In the genomic region with DNA sequence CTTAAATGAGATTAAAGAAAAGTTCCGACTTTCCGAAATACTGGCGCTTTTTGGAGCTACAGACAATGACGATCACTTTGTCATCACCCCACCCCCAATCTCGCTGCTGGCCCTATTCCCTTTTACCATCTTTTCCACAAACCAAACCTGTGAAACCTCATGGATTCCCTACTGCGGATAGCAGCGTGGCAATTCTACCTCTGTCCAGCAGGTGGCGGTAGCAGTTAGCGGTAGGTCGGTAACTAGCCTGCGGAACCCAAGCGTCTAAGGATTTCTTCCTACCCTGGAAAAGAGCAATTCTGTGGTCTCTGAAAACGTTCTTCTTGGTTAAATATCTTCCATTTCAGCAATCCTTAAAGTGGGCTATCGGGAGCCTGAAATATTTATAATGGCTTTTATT, we compare ENCODE assay signal across 9 mouse cellular contexts. TPM values are rescaled to one million over a fixed set of nuclear protein-coding genes. Genes with fewer than 3 reads are reported as not detected.
DNase-seq lines count a peak whose midpoint lies in the region; ATAC-seq and TF ChIP-seq lines count a peak whose summit lies in the region.
"Had no signal": no experiment of that assay in that cellular context is flagged by ENCODE, and none has a peak within 500 bp of the region (broad histone marks: within the 10 kb centered on the region; RNA-seq: fewer than 3 reads in every experiment).

No protein-coding gene starts in this region.

- 0 out of 2 replicates have a peak overlapping the region, but pooled peaks have one; percentile 12 for H3K4me2 ChIP-seq in embryonic facial prominence, embryonic 15.5 days (replicated peaks)
- no peak overlapping the region for H3K4me2 ChIP-seq in hindbrain, postnatal 0 days (ENCODE audit: low read depth, low read length)
- H3K4me2 ChIP-seq: liver, embryonic 13.5 days had no signal

- H3K36me3 ChIP-seq in embryonic facial prominence, embryonic 15.5 days, result no peaks in the 10 kb centered on the region
- no peaks in the 10 kb centered on the region for H3K36me3 ChIP-seq in hindbrain, postnatal 0 days (ENCODE audit: insufficient read depth, low read length)
- H3K36me3 ChIP-seq: liver, embryonic 13.5 days had no signal

- intact Hi-C loops in left cerebral cortex, postnatal 4 days (cut with DNase I), result loop anchor here (10.0 kb wide), 1 partner anchor 282 kb away; no protein-coding TSS in a partner anchor

- H3K4me1 ChIP-seq in bone marrow macrophage, adult 2 months (ENCODE audit: control insufficient read depth, insufficient read depth, low read length), result no peaks in the 10 kb centered on the region
- peaks cover 8% of the 10 kb centered on the region for H3K4me1 ChIP-seq in embryonic facial prominence, embryonic 15.5 days
- H3K4me1 ChIP-seq in hindbrain, postnatal 0 days (ENCODE audit: insufficient read depth, low read length), result no peaks in the 10 kb centered on the region
- 0 out of 2 replicates have a peak, but pooled peaks cover 3% of the 10 kb centered on the region for H3K4me1 ChIP-seq in olfactory bulb, adult 2 months (ENCODE audit: control insufficient read depth, insufficient read depth, low read length)

- no peaks in the 10 kb centered on the region for H3K27me3 ChIP-seq in embryonic facial prominence, embryonic 15.5 days
- H3K27me3 ChIP-seq in hindbrain, postnatal 0 days (ENCODE audit: insufficient read depth, low read length), result no peaks in the 10 kb centered on the region

- DNase-seq in urinary bladder, adult 18-20 months (ENCODE audit: low spot score in 2 of 2), result peak; percentile 33 to 35
- no peak for DNase-seq in urinary bladder, adult 2 months (ENCODE audit: low spot score)
- DNase-seq in hindbrain, postnatal 0 days (ENCODE audit: low spot score), result peak; percentile 93
- DNase-seq in left cerebral cortex, postnatal 4 days, result peak; percentile 74
- peak; percentile 83 for DNase-seq in thymus, postnatal 4 days
- DNase-seq: liver, embryonic 13.5 days had no signal

- TF ChIP-seq CTCF in bone marrow macrophage, adult 2 months (IDR thresholded peaks at IDR 0.05; ENCODE audit: low read depth, low read length), result peak; percentile 98
- peak; percentile 99 for TF ChIP-seq CTCF in hindbrain, postnatal 0 days (IDR thresholded peaks at IDR 0.05; ENCODE audit: low read depth)
- TF ChIP-seq CTCF in olfactory bulb, adult 2 months (IDR thresholded peaks at IDR 0.05; ENCODE audit: insufficient read depth, low read depth, low read length), result peak; percentile 62

- H3K4me3 ChIP-seq in bone marrow macrophage, adult 2 months (ENCODE audit: insufficient read depth, low read length), result no peak overlapping the region
- H3K4me3 ChIP-seq in embryonic facial prominence, embryonic 15.5 days (replicated peaks), result no peak overlapping the region
- H3K4me3 ChIP-seq in hindbrain, postnatal 0 days (ENCODE audit: low read length), result no peak overlapping the region
- H3K4me3 ChIP-seq in olfactory bulb, adult 2 months (ENCODE audit: insufficient read depth, low read depth, low read length), result no peak overlapping the region
- H3K4me3 ChIP-seq: liver, embryonic 13.5 days had no signal

- no peak for ATAC-seq in embryonic facial prominence, embryonic 15.5 days (ENCODE audit: insufficient number of reproducible peaks, low FRiP score, low TSS enrichment, low read depth)
- ATAC-seq in hindbrain, postnatal 0 days, result peak; percentile 65; the same call in 1 of the 2 replicates

- H3K27ac ChIP-seq in bone marrow macrophage, adult 2 months (ENCODE audit: insufficient read depth, low read depth, low read length), result no peak overlapping the region
- H3K27ac ChIP-seq in embryonic facial prominence, embryonic 15.5 days (replicated peaks), result no peak overlapping the region
- H3K27ac ChIP-seq in hindbrain, postnatal 0 days, result no peak overlapping the region
- H3K27ac ChIP-seq in olfactory bulb, adult 2 months (ENCODE audit: insufficient read depth, low read depth, low read length), result no peak overlapping the region
- H3K27ac ChIP-seq: liver, embryonic 13.5 days had no signal

- 4% methylated on average over 14 of the region's 14 CpGs for WGBS in embryonic facial prominence, embryonic 15.5 days
- WGBS in hindbrain, postnatal 0 days, result 4% methylated on average over 14 of the region's 14 CpGs
- 4% methylated on average over 14 of the region's 14 CpGs for WGBS in olfactory bulb, adult 2 months

- H3K9me3 ChIP-seq in embryonic facial prominence, embryonic 15.5 days (replicated peaks), result no peaks in the 10 kb centered on the region
- no peaks in the 10 kb centered on the region for H3K9me3 ChIP-seq in hindbrain, postnatal 0 days (ENCODE audit: low read length)
- H3K9me3 ChIP-seq: liver, embryonic 13.5 days had no signal

- no peak for TF ChIP-seq POLR2A in bone marrow macrophage, adult 2 months (IDR thresholded peaks at IDR 0.05; ENCODE audit: borderline replicate concordance, low read depth, low read length)
- no peak for TF ChIP-seq POLR2A in olfactory bulb, adult 2 months (IDR thresholded peaks at IDR 0.05; ENCODE audit: insufficient read depth, low read depth, low read length)

- H3K9ac ChIP-seq in embryonic facial prominence, embryonic 15.5 days, result no peak overlapping the region
- H3K9ac ChIP-seq in hindbrain, postnatal 0 days (replicated peaks; ENCODE audit: low read length), result no peak overlapping the region
- H3K9ac ChIP-seq: liver, embryonic 13.5 days had no signal

RNA-seq across cellular contexts. Expression of gene Ncmap, which starts 15.7 kb away (rescaled TPM):
- 9.9 and 10.4 TPM in 2 replicates for polyA plus RNA-seq in urinary bladder, adult 2 months (2012; rRNA removed)
- polyA plus RNA-seq in bone marrow macrophage, adult 2 months (2012; ENCODE audit: insufficient read depth, insufficient read length, missing spikeins), result not detected in 2 replicates
- polyA plus RNA-seq in embryonic facial prominence, embryonic 15.5 days (2015; fragmentation: Nextera tagmentation; extraction: Ambion mirVana), result 3.5 and 7.3 TPM in 2 replicates
- total RNA-seq in hindbrain, postnatal 0 days (2014; rRNA removed), result 0.75 and 6.9 TPM in 2 replicates
- 1.5 and 2.1 TPM in 2 replicates for polyA plus RNA-seq in hindbrain, postnatal 0 days (2015; fragmentation: Nextera tagmentation; extraction: Ambion mirVana)
- under 1 TPM; 0.60 to 0.66 TPM for total RNA-seq in left cerebral cortex, postnatal 4 days (2021)
- not detected in 2 replicates for polyA plus RNA-seq in olfactory bulb, adult 2 months (2012; ENCODE audit: insufficient read depth, insufficient read length, low replicate concordance, missing spikeins)

RNA-seq across cellular contexts. Expression of gene Srrm1, which starts 29.2 kb away (rescaled TPM):
- polyA plus RNA-seq in urinary bladder, adult 2 months (2012; rRNA removed), result 72.7 and 112 TPM in 2 replicates
- polyA plus RNA-seq in bone marrow macrophage, adult 2 months (2012; ENCODE audit: insufficient read depth, insufficient read length, missing spikeins), result 129 and 141 TPM in 2 replicates
- polyA plus RNA-seq in embryonic facial prominence, embryonic 15.5 days (2015; fragmentation: Nextera tagmentation; extraction: Ambion mirVana), result 202 and 213 TPM in 2 replicates
- 20.8 and 21.2 TPM in 2 replicates for total RNA-seq in hindbrain, postnatal 0 days (2014; rRNA removed)
- polyA plus RNA-seq in hindbrain, postnatal 0 days (2015; fragmentation: Nextera tagmentation; extraction: Ambion mirVana), result 173 and 174 TPM in 2 replicates
- total RNA-seq in left cerebral cortex, postnatal 4 days (2021), result 100 to 1,000 TPM; 162 to 169 TPM
- polyA plus RNA-seq in olfactory bulb, adult 2 months (2012; ENCODE audit: insufficient read depth, insufficient read length, low replicate concordance, missing spikeins), result 281 and 545 TPM in 2 replicates

RNA-seq across cellular contexts. Expression of gene Rcan3, which starts 51.3 kb away (rescaled TPM):
- 18.7 and 20.4 TPM in 2 replicates for polyA plus RNA-seq in urinary bladder, adult 2 months (2012; rRNA removed)
- 16.7 and 24.3 TPM in 2 replicates for polyA plus RNA-seq in bone marrow macrophage, adult 2 months (2012; ENCODE audit: insufficient read depth, insufficient read length, missing spikeins)
- 16.3 and 20.1 TPM in 2 replicates for polyA plus RNA-seq in embryonic facial prominence, embryonic 15.5 days (2015; fragmentation: Nextera tagmentation; extraction: Ambion mirVana)
- total RNA-seq in hindbrain, postnatal 0 days (2014; rRNA removed), result 81.3 and 82.1 TPM in 2 replicates
- polyA plus RNA-seq in hindbrain, postnatal 0 days (2015; fragmentation: Nextera tagmentation; extraction: Ambion mirVana), result 56.3 and 58.4 TPM in 2 replicates
- total RNA-seq in left cerebral cortex, postnatal 4 days (2021), result 10 to 100 TPM; 55.4 to 69.4 TPM
- polyA plus RNA-seq in olfactory bulb, adult 2 months (2012; ENCODE audit: insufficient read depth, insufficient read length, low replicate concordance, missing spikeins), result not detected in 2 replicates
